Mouse (Mus musculus): ENCODE results near the gene Dyrk1b.
"Not testable (repeated sequence)": the region's sequence is repeated elsewhere in the genome, so short reads cannot be mapped to it uniquely, and the experiment has no call there.

Gene Dyrk1b

GRCm38 (mm10) chr7:28179228-28179627, at the start of gene Dyrk1b:
TSS of gene Dyrk1b (plus strand) at chr7:28179469.
- peak; percentile 98 for DNase-seq (ENCODE audit: low spot score in 2 of 2)

GRCm38 (mm10) chr7:28137613-28138012, 41.7 kb upstream of the Dyrk1b start:
- no peak for DNase-seq (ENCODE audit: low spot score in 2 of 2)

DNA sequence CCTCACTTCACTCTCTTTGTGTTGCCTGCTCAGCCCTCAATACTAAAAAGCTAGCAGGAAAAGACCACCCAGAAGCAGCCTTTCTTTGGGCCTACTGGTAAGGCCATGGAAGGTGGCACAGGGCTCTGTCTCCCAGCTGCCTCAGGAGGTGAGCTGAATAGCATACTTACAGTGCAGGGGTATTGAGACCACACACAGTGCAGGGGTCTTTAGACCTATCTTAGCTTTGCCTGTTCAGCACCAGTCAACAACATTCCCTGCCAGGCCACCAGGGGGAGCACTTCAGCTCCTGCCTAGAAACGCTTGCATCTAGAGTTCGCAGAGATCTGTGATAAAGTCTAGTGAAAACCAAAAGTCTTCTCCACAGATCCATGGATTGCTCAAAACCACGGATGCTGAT, 31.0 kb upstream of the Dyrk1b start:
- peak; percentile 54 to 87 for DNase-seq (ENCODE audit: low spot score in 2 of 2)

- no peak for DNase-seq (ENCODE audit: low spot score in 2 of 2)
Measured at GRCm38 (mm10) chr7:28149841-28150240, 29.4 kb upstream of the Dyrk1b start.

- peak; percentile 48 to 76 for DNase-seq (ENCODE audit: low spot score in 2 of 2)
Measured at GRCm38 (mm10) chr7:28151584-28152221, 27.6 kb upstream of the Dyrk1b start.

GRCm38 (mm10) chr7:28153595-28153994, 25.7 kb upstream of the Dyrk1b start:
- not testable (repeated sequence) for DNase-seq (ENCODE audit: low spot score in 2 of 2)

GRCm38 (mm10) chr7:28159292-28159691, 20.0 kb upstream of the Dyrk1b start:
- DNase-seq (ENCODE audit: low spot score in 2 of 2), result no peak

- DNase-seq (ENCODE audit: low spot score in 2 of 2), result no peak
Measured at GRCm38 (mm10) chr7:28159893-28160292, 19.4 kb upstream of the Dyrk1b start.

DNA sequence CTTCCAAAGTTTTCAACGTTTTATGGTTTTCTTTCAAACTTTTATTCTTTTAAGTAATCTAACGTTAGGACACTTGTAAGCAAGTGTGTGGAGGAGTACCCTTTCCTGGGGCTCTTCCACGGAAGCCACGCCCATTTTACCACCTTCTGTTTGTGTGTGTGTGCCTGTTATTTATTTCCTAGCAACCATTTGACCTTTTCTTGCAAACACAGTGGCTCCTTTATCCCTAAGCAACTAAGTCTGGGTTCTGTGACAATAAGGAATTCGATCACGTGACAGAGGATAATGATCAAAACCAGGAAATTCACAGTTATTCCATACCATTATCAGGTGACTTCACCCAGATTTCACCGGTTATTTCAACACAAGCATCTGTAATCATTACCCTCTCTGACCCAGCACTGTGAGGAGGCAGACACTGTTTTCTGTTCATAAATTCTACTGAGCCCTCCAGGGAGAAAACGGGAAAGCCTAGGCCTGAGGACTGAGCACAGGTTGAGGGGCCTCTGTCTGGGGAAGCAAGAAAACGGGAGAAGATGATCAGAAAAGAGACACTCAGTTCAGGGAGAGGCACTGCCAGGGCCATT, 18.0 kb upstream of the Dyrk1b start:
- no peak for DNase-seq (ENCODE audit: low spot score in 2 of 2)

GRCm38 (mm10) chr7:28165406-28165805, 13.9 kb upstream of the Dyrk1b start:
- no peak for DNase-seq (ENCODE audit: low spot score in 2 of 2)

DNA sequence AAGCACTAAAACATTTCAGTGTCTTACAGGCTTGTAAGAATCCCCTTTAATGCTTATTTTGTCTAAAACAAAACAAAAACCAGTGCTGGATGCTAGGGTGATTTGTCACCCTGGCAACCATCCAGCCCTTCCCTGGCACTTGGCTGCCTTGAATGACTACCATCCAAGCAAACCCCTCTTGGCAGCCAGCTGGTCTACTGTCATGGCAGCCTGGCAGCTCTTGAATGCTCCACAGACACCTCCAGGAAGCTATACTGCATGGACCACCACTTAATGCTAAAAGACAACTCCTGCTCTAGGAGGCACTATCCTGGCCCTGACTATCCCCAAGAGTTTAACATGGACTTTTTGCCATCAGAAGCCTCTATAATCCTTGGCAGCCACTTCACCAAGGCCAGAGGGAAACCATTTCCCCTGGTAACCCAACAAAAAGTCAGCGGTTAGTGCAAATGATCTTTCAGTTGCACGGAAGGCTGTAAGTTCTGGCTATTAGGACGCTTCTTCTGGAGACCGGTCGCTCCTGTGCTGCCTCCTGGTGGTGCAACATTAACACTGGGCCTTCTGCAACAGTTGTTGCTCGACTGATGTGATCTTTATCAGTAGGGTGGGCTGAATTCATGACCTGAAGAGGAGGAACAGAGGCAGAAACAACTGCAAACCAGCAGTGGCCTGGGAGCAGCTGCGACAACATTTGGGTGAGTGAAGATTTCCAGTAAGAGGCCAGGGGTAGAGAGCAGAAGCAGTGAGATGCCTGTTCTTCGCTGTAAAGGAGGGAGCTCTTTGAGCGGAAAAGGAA, 10.8 kb upstream of the Dyrk1b start:
- peak; percentile 77 to 90 for DNase-seq (ENCODE audit: low spot score in 2 of 2)

DNA sequence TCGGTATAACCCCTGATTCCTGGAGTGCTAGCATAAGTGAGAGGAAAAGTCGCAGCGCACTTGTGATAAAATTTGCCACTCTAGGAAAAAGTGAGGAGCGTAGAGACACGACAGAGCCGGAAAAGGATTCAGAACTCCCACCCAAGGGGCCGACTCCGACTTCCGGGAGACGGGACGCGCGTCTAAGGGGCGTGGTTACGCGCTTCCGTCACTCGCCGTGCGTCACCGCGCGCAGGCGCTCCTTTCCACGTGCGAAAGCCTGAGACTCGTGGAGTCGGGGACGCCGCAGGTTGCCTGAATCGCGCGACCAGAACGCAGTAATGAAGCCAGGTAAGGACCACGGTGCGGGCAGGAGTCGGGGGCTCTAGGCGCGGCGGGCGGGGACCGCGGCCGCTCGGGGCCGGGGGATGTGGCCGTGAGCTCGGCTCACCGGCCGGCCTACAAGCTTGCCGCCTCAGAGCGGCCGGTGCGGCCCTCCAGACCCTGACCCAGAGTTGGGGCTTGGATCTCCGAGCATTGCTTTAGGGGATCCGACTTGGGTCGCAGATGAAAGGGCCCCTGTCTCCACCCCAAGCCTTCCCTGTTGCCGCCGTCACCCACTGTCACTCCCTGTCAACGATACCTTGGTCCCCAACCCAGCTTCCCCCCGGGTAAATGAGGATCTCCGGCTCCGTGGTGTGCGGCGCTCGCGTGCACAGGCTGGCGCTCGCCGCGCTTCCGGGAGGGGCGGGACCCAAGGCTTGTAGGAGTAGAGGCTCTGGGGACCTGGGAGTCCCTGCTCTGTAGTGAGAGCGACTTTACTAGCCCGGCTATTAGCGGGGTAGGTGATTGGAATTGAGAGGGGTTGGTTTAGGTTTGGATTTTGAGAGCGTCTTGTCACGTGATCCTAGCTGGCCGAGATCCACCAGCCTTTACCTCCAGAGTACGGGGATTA, 9.5 kb upstream of the Dyrk1b start, which contains the start of gene Fbl:
Gene Fbl (plus strand): TSS at position 222 of the 934 bp plus-strand sequence.
- peak; percentile 86 to 94 for DNase-seq (ENCODE audit: low spot score in 2 of 2)

DNA sequence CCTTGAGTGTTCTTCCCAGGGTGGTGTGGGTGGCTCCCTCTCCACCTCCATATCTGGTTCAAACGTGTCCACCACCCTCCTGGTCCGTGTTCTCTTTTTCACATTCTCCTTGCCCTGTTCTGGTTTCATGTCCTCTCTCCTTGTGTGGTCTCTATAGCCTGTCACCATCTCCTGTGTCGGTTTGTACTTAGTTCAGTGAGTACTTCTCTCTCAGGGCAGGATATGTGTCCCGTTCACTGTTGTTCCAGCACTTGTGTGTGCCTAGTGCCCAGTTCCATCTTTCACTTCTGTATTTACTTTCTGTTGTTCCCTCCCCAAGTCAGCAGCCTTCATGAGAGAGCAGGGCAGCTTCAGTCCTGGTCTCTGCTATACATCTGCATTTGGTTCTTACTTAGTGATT, 3.9 kb upstream of the Dyrk1b start:
- DNase-seq (ENCODE audit: low spot score in 2 of 2), result no peak

DNA sequence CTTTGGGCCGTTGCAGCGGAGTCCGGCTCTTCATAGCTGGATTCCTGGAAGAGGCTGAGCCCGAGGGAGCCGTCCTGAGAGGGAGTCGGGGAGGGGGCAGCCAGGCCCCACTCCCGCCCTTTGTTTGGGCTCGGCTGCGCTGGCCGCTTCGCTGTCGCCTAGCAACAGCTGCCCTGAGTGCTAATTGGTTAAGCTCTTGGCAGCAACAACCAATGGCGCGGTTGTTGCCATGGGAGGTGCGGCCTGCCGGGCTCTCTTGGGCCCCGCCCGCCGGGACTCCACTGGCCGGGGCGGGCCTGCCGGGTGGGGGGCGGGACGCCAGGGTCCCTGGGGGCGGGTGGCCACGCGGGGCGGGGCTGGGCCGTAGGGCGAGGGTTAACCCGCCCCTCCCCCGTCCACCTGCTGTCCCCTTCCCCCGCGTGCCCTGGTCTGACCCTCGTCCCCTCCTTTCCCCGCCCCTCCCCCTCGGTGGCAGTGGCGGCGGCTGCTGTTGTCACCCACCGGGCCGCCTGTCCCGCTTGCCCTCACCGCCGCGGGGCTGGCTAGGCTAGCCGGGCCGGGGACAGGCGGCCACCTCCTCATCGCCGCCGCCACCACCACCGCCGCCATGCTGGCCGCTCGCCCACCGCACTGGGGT, 590 bp downstream of the Dyrk1b start:
- DNase-seq (ENCODE audit: low spot score in 2 of 2), result peak; percentile 90 to 94

GRCm38 (mm10) chr7:28180890-28181289, 1.6 kb downstream of the Dyrk1b start:
- DNase-seq (ENCODE audit: low spot score in 2 of 2), result peak in 1 of 2 experiments; percentile 48

GRCm38 (mm10) chr7:28181376-28181775, 2.1 kb downstream of the Dyrk1b start:
- DNase-seq (ENCODE audit: low spot score in 2 of 2), result no peak

- no peak for DNase-seq (ENCODE audit: low spot score in 2 of 2)
Measured at GRCm38 (mm10) chr7:28182320-28182719, 3.1 kb downstream of the Dyrk1b start.

GRCm38 (mm10) chr7:28185884-28186283, 6.6 kb downstream of the Dyrk1b start:
- DNase-seq (ENCODE audit: low spot score in 2 of 2), result no peak

DNA sequence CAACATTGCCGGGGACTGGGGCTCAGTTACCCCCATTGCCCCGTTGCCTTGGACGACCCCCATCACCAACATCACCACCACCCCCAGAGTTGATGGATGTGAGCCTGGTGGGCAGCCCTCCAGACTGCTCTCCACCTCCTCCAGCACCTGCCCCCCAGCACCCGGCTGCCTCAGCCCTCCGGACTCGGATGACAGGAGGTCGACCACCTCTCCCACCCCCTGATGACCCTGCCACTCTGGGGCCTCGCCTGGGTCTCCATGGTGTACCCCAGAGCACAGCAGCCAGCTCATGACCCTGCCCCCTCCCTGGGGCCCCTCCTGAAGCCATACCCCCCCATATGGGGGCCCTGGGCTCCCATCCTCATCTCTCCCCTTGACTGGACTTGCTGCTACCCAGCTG, 7.4 kb downstream of the Dyrk1b start:
- no peak for DNase-seq (ENCODE audit: low spot score in 2 of 2)

- no peak for DNase-seq (ENCODE audit: low spot score in 2 of 2)
Measured at GRCm38 (mm10) chr7:28191489-28191888, 12.2 kb downstream of the Dyrk1b start.

- no peak for DNase-seq (ENCODE audit: low spot score in 2 of 2)
Measured at GRCm38 (mm10) chr7:28191903-28192302, 12.6 kb downstream of the Dyrk1b start.

All from spleen, postnatal 4 days (tissue).